Mouse (Mus musculus) G1E (cell line): ENCODE results near the gene Ubr4. TPM values are rescaled to one million over a fixed set of nuclear protein-coding genes. Genes with fewer than 3 reads are reported as not detected.

Experiments
- ATAC-seq: 2 replicates; pipeline ENCODE4 v1.8.0; 2016; ENCODE audit warnings: mild to moderate bottlenecking; ENCODE audit not compliant: insufficient number of reproducible peaks, poor library complexity, low FRiP score, severe bottlenecking; ENCODE audit errors: extremely low read depth
- DNase-seq: peaks from one replicate; pipeline ENCODE4 v3.0.0; 2012; ENCODE audit warnings: low spot score
- H3K27me3 ChIP-seq: 2 replicates; pipeline ENCODE4 v1.6.1; 2012; ENCODE audit warnings: mild to moderate bottlenecking, low read length, inconsistent platforms; ENCODE audit not compliant: insufficient read depth
- H3K36me3 ChIP-seq: replicated peaks from 2 replicates; pipeline ENCODE3; 2012; ENCODE audit warnings: mild to moderate bottlenecking, inconsistent platforms
- H3K4me1 ChIP-seq: 2 replicates; pipeline ENCODE4 v1.6.1; 2012; ENCODE audit warnings: low read depth, low read length, inconsistent platforms, mixed read lengths; ENCODE audit not compliant: insufficient read depth
- H3K4me3 ChIP-seq: 2 replicates; pipeline ENCODE4 v1.5.1; 2012; ENCODE audit warnings: low read depth, mild to moderate bottlenecking, inconsistent platforms, low read length, moderate library complexity, mixed read lengths
- H3K9me3 ChIP-seq: replicated peaks from 2 replicates; pipeline ENCODE4 v1.6.1; 2012; ENCODE audit warnings: inconsistent platforms
- CTCF ChIP-seq: IDR thresholded peaks from 2 replicates; pipeline ENCODE4 v1.5.1; 2012; ENCODE audit warnings: low read depth, low read length, inconsistent platforms, mixed read lengths
- GATA1 ChIP-seq: IDR thresholded peaks from 2 replicates; pipeline ENCODE4 v1.6.1; 2012; ENCODE audit warnings: borderline replicate concordance, low read length, inconsistent platforms, mixed read lengths
- GATA2 ChIP-seq: IDR thresholded peaks from 2 replicates; pipeline ENCODE4 v1.6.1; 2012; ENCODE audit warnings: low read depth, low read length, inconsistent platforms, borderline replicate concordance
- POLR2AphosphoS5 ChIP-seq: IDR thresholded peaks from 2 replicates; pipeline ENCODE4 v1.6.1; 2012; ENCODE audit warnings: low read depth, low read length, inconsistent platforms; ENCODE audit not compliant: insufficient replicate concordance
- TAL1 ChIP-seq: conservative IDR thresholded peaks from 2 replicates; pipeline ENCODE4 v1.6.1; 2012; ENCODE audit warnings: low read depth, low read length, inconsistent platforms, mixed read lengths
- polyA plus RNA-seq: library from polyadenylated mRNA; stranded (reverse); fragments of >175 nt; gene quantifications from 2 replicates; pipeline ENCODE4 v1.2.3, GENCODE M21; 2012
- total RNA-seq, 2 experiments: library from RNA; stranded (forward) in 1 of 2; stranded (reverse) in 1 of 2; fragments of 200-1000 nt in 1 of 2; fragments of >200 nt in 1 of 2; fragmentation: Nextera tagmentation in 1 of 2; gene quantifications; 2 replicates each; pipeline ENCODE4 v1.2.3; 2014 to 2017

Gene Ubr4
- total and polyA plus RNA-seq, 3 experiments = 62.2 to 393 (median 132) TPM

DNA sequence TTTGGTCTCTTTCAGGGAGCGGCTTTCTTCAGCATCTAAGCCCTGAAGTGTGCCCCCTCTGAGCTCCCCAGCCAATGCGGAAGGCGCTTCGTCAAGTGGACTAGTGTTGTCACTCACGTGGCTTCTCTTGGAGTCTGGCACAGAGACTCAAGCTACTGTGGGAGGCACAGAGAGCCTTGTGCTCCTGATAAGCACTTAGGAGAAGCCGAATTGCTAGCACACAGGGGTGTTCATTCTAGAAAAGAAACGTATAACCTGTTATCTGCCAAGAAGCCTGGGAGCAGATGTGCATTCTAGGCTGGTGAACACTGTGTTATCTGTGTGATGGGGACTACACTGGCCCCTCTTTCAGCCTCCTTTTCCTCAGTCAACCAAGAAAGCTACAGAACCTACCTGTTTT lies 16.9 kb upstream of the Ubr4 start:
- Histone ChIP-seq H3K9me3 (no peaks in the 10 kb centered on the region), H3K4me1 (peaks cover 67% of the 10 kb centered on the region), H3K27me3 (no peaks in the 10 kb centered on the region), H3K36me3 (peaks cover 15% of the 10 kb centered on the region), H3K4me3 (peak overlapping the region; percentile 30; the same call in 1 of the 2 replicates)
- TF ChIP-seq CTCF (no peak), TAL1 (peak; percentile 89)
- peak; percentile 79 for ATAC-seq
- DNase-seq = peak; percentile 91

DNA sequence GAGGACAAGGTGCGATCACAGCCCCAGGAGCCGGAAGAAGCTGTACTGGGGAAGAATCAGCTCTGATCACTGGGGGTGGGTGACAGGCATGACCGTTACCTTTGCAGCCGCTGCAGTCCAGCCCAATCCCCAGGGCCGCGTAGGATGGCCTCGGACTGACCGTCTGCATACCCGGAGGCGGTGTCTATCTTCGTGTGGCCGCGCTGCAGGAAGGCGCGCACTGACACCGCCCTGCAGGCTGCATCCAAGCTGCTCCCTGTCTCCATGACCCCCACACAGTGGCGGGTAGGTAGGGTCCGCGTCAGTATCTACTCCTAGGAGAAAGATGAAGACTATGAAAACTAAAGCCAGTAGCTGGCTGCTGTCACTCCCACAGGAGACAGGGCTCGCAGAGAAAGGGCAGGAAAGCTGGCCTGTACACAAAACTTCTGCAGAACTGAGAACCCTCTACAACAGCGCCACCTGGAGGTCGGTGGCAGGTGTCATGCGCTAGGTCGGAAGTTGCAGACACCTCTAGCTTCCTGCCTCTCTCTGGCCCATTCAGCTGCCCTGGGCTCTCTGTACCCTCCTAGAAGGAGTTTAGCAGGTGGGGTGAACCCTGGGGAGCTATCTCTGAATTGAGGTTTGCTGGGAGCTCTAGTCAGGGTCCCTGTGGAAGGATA lies 15.5 kb upstream of the Ubr4 start:
- ATAC-seq = peak; percentile 64
- H3K4me3 ChIP-seq = peak overlapping the region; percentile 89
- TF ChIP-seq GATA1 (no peak), CTCF (peak; percentile 87), GATA2 (no peak), POLR2AphosphoS5 (no peak)
- no peaks in the 10 kb centered on the region for H3K27me3 ChIP-seq
- peaks cover 15% of the 10 kb centered on the region for H3K36me3 ChIP-seq
- peak; percentile 52 for DNase-seq
- H3K9me3 ChIP-seq = no peaks in the 10 kb centered on the region
- peaks cover 52% of the 10 kb centered on the region for H3K4me1 ChIP-seq

DNA sequence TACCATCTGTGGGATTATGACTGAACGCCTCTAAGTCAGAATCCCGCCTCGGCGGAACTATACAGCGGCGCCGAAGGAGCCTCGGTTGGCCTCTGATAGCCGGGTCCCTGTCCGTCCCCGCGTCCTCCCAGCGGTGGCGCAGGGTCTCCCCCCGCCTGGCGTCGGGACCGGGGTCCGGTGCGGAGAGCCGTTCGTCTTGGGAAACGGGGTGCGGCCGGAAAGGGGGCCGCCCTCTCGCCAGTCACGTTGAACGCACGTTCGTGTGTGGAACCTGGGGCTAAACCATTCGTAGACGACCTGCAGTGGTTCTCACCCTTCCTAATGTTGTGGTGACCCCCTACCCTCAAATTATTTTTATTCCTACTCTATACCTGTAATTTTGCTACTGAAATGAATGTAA lies 14.3 kb upstream of the Ubr4 start:
- no peak overlapping the region for H3K4me3 ChIP-seq

DNA sequence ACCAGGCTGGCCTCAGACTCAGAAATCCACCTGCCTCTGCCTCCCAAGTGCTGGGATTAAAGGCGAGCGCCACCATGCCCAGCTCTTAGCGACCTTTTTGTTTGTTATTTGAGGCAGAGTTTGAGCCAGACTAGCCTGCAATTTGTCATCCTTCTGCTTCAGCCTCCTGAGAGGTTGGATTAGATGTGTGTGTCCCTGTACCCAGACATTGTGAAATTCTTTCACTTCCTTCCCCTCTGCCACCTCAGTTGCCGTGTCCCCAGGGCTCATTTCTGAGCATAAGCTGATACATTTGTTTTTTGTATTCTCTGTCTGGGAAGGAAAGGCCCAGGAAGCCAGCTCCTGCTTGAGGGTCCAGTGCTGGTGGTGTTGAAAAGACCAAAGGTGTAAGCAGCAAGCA lies 11.6 kb upstream of the Ubr4 start:
- DNase-seq = no peak
- no peaks in the 10 kb centered on the region for H3K9me3 ChIP-seq
- H3K27me3 ChIP-seq = no peaks in the 10 kb centered on the region
- no peak overlapping the region for H3K4me3 ChIP-seq
- no peak for ATAC-seq
- peaks cover 27% of the 10 kb centered on the region for H3K4me1 ChIP-seq
- TF ChIP-seq GATA1 (no peak), GATA2 (no peak), CTCF (no peak), POLR2AphosphoS5 (no peak), TAL1 (no peak)
- peaks cover 28% of the 10 kb centered on the region for H3K36me3 ChIP-seq

More for the DNA sequence above, 14.3 kb upstream of the Ubr4 start:
- Histone ChIP-seq H3K9me3 (no peaks in the 10 kb centered on the region), H3K27me3 (no peaks in the 10 kb centered on the region), H3K36me3 (peaks cover 8% of the 10 kb centered on the region), H3K4me1 (peaks cover 46% of the 10 kb centered on the region)
- TF ChIP-seq GATA2 (no peak), TAL1 (no peak), CTCF (no peak), POLR2AphosphoS5 (no peak), GATA1 (no peak)
- ATAC-seq (no peak), DNase-seq (no peak)

DNA sequence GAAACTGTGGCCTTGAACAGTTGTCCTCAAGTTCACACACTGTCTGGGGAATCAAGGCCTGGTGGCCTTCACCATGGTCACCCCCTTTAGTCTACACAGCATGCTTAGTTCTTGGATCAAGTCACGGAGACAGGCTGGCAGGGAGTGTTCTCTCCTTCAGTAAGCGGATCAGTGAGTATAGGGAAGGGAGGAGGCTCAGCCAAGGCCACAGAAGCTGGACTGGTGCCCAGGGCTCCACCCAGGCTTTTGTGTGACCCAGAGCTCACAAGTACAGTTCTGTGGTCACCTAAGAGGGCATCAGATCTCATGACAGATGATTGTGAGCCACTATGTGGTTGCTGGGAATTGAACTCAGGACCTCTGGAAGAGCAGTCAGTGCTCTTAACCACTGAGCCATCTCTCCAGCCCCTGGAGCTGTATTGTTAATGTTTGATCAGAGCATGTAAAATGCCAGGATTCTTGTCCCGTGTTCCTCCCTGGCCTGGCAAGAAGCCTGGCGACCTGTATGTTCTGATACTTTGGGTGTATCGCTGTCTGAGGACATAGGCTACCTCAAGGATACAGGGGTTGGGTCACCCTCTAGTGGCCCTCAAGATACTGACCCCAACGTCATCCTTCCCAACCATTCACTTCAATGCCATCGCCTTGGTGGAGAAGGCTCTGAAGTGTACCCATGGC lies 10.7 kb upstream of the Ubr4 start:
- ATAC-seq (no peak), DNase-seq (no peak)
- no peak for TF ChIP-seq POLR2AphosphoS5
- TF ChIP-seq TAL1 = no peak
- no peak for TF ChIP-seq CTCF
- TF ChIP-seq GATA2 = no peak
- TF ChIP-seq GATA1 = no peak
- Histone ChIP-seq H3K4me3 (no peak overlapping the region), H3K27me3 (no peaks in the 10 kb centered on the region), H3K4me1 (peaks cover 25% of the 10 kb centered on the region), H3K9me3 (no peaks in the 10 kb centered on the region), H3K36me3 (peaks cover 36% of the 10 kb centered on the region)

DNA sequence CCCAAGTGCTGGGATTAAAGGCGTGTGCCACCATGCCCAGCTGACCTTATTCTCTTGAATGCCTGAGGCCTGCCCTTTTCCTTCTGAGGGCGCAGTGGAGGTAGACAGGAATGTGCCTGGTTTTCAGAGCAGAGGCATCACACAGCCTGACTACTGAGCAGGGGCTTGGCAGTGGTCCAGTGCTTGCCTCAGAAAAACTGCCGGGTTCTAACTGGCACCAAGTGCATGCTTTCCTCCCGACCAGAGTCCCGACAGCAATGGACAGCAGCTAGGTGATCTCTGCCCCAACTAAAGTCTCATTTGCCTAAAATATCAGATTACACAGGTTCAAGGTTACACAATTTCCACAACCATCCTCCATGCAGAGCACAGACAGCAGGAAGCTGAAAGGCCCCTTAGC lies 8.7 kb upstream of the Ubr4 start:
- no peaks in the 10 kb centered on the region for H3K9me3 ChIP-seq
- DNase-seq = no peak
- TF ChIP-seq CTCF (no peak), POLR2AphosphoS5 (no peak), GATA2 (no peak), GATA1 (no peak), TAL1 (no peak)
- H3K4me1 ChIP-seq = peaks cover 27% of the 10 kb centered on the region
- no peak for ATAC-seq
- no peaks in the 10 kb centered on the region for H3K27me3 ChIP-seq
- H3K36me3 ChIP-seq = peaks cover 56% of the 10 kb centered on the region
- no peak overlapping the region for H3K4me3 ChIP-seq
